Mouse (Mus musculus): ENCODE data around the gene Slc4a1. TPM values are rescaled to one million over a fixed set of nuclear protein-coding genes. Genes with fewer than 3 reads are reported as not detected.
"Not testable (repeated sequence)": the region's sequence is repeated elsewhere in the genome, so short reads cannot be mapped to it uniquely, and the experiment has no call there.

Slc4a1 gene
- polyA plus RNA-seq (2015; fragmentation: Nextera tagmentation; extraction: Ambion mirVana): 20.2 and 31.9 TPM in 2 replicates

GRCm38 (mm10) chr11:102366103-102366502, at the start of gene Slc4a1:
Slc4a1 (minus strand) TSS chr11:102366203.
- H3K27ac ChIP-seq; H3K4me1 ChIP-seq (replicated peaks); H3K36me3 ChIP-seq; H3K4me2 ChIP-seq; H3K9ac ChIP-seq; H3K9me3 ChIP-seq (replicated peaks); H3K4me3 ChIP-seq; ATAC-seq (replicated peaks; ENCODE audit: insufficient number of reproducible peaks, insufficient read depth, low FRiP score, low read depth): not testable (repeated sequence)
- peaks cover 14% of the 10 kb centered on the region for H3K27me3 ChIP-seq
- WGBS: 79% methylated on average over 8 of the region's 8 CpGs

GRCm38 (mm10) chr11:102415034-102415802, 49.2 kb upstream of the Slc4a1 start:
- Histone ChIP-seq H3K4me2 (no peak overlapping the region), H3K9me3 (replicated peaks) (no peaks in the 10 kb centered on the region), H3K27ac (no peak overlapping the region), H3K4me1 (replicated peaks) (peaks cover 6% of the 10 kb centered on the region; the same call in 1 of the 2 replicates), H3K9ac (no peak overlapping the region), H3K4me3 (no peak overlapping the region), H3K27me3 (no peaks in the 10 kb centered on the region), H3K36me3 (no peaks in the 10 kb centered on the region)
- no peak for ATAC-seq (replicated peaks; ENCODE audit: insufficient number of reproducible peaks, insufficient read depth, low FRiP score, low read depth)
- 64% methylated on average over 10 of the region's 10 CpGs for WGBS

GRCm38 (mm10) chr11:102413059-102413458, 47.1 kb upstream of the Slc4a1 start:
- no peak overlapping the region for H3K4me2 ChIP-seq
- H3K9me3 ChIP-seq (replicated peaks): no peaks in the 10 kb centered on the region
- 67% methylated on average over 8 of the region's 8 CpGs for WGBS
- H3K27me3 ChIP-seq: no peaks in the 10 kb centered on the region
- no peak overlapping the region for H3K27ac ChIP-seq
- no peak for ATAC-seq (replicated peaks; ENCODE audit: insufficient number of reproducible peaks, insufficient read depth, low FRiP score, low read depth)
- no peaks in the 10 kb centered on the region for H3K36me3 ChIP-seq
- H3K4me3 ChIP-seq: no peak overlapping the region
- H3K9ac ChIP-seq: no peak overlapping the region
- peaks cover 8% of the 10 kb centered on the region; the same call in 1 of the 2 replicates for H3K4me1 ChIP-seq (replicated peaks)

DNA sequence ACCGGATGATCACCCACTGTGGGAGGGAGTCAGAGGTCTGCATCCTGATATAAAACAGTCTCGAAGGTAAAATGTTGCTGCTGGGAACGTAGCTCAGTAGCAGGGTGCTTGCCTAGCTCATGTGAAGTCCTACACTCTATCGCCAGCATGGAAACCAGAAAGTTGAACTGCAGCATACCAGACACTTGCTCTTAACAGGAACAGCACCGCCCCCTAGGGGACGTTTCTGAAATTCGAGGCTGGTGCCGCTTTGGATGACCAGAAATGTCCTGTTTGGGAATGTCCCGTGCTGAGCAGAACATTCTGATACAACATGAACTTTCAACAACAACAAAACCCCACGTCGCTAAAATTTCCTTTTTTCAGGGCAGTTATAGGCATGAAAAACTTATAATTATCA, 45.7 kb upstream of the Slc4a1 start:
- Histone ChIP-seq H3K9ac (no peak overlapping the region), H3K27ac (no peak overlapping the region)
- ATAC-seq (replicated peaks; ENCODE audit: insufficient number of reproducible peaks, insufficient read depth, low FRiP score, low read depth): no peak

DNA sequence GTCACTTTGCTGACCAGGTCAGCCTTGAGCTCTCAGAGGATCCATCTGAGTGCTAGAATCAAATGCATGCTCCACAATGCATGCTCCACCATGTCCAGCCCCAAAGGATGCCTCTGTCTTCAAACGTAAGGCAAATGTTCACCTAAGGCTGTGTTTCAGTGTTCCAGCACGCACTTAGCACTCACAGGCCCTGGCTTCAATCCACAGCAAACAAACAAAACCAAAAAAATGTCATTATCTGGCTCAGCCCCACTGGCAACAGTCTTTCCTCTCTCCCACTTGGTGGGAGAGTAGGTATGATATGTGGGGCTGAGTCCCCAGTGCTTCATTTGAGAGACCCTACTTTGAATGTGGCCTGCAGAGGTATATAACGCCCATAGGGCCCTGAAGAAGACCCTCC, 45.1 kb upstream of the Slc4a1 start:
- ATAC-seq (replicated peaks; ENCODE audit: insufficient number of reproducible peaks, insufficient read depth, low FRiP score, low read depth): no peak
- no peak overlapping the region for H3K4me2 ChIP-seq
- H3K27me3 ChIP-seq: no peaks in the 10 kb centered on the region
- H3K27ac ChIP-seq: no peak overlapping the region
- no peak overlapping the region for H3K4me3 ChIP-seq
- H3K9me3 ChIP-seq (replicated peaks): no peaks in the 10 kb centered on the region
- H3K36me3 ChIP-seq: no peaks in the 10 kb centered on the region
- no peak overlapping the region for H3K9ac ChIP-seq
- WGBS: 63% methylated on average over 3 of the region's 3 CpGs
- H3K4me1 ChIP-seq (replicated peaks): peaks cover 16% of the 10 kb centered on the region

More for the DNA sequence above, 45.7 kb upstream of the Slc4a1 start:
- Histone ChIP-seq H3K9me3 (replicated peaks) (no peaks in the 10 kb centered on the region), H3K36me3 (no peaks in the 10 kb centered on the region), H3K4me3 (no peak overlapping the region), H3K27me3 (no peaks in the 10 kb centered on the region), H3K4me2 (no peak overlapping the region), H3K4me1 (replicated peaks) (peaks cover 9% of the 10 kb centered on the region)
- WGBS: 7% methylated on average over 11 of the region's 11 CpGs

GRCm38 (mm10) chr11:102410345-102410744, 44.3 kb upstream of the Slc4a1 start:
- not testable (repeated sequence) for H3K27me3 ChIP-seq; ATAC-seq (replicated peaks; ENCODE audit: insufficient number of reproducible peaks, insufficient read depth, low FRiP score, low read depth); H3K9me3 ChIP-seq (replicated peaks); H3K9ac ChIP-seq; H3K27ac ChIP-seq; H3K4me2 ChIP-seq; H3K4me3 ChIP-seq; H3K36me3 ChIP-seq
- H3K4me1 ChIP-seq (replicated peaks): peaks cover 23% of the 10 kb centered on the region
- 90% methylated on average over 3 of the region's 3 CpGs for WGBS

GRCm38 (mm10) chr11:102409795-102410330, 43.9 kb upstream of the Slc4a1 start:
- 72% methylated on average over 3 of the region's 3 CpGs for WGBS
- H3K27me3 ChIP-seq: no peaks in the 10 kb centered on the region
- peaks cover 28% of the 10 kb centered on the region for H3K4me1 ChIP-seq (replicated peaks)
- H3K9ac ChIP-seq: no peak overlapping the region
- 0 out of 2 replicates have a peak, but pooled peaks cover 3% of the 10 kb centered on the region for H3K36me3 ChIP-seq
- no peak overlapping the region for H3K27ac ChIP-seq
- no peak overlapping the region for H3K4me3 ChIP-seq
- H3K4me2 ChIP-seq: no peak overlapping the region
- ATAC-seq (replicated peaks; ENCODE audit: insufficient number of reproducible peaks, insufficient read depth, low FRiP score, low read depth): no peak
- H3K9me3 ChIP-seq (replicated peaks): no peaks in the 10 kb centered on the region

- peak overlapping the region; percentile 50 for H3K9ac ChIP-seq
- H3K4me2 ChIP-seq: peak overlapping the region; percentile 86
- H3K27ac ChIP-seq: peak overlapping the region; percentile 94
- ATAC-seq (replicated peaks; ENCODE audit: insufficient number of reproducible peaks, insufficient read depth, low FRiP score, low read depth): no peak
- H3K36me3 ChIP-seq: peaks cover 10% of the 10 kb centered on the region
- H3K4me3 ChIP-seq: peak overlapping the region; percentile 90
- no peaks in the 10 kb centered on the region for H3K27me3 ChIP-seq
- H3K4me1 ChIP-seq (replicated peaks): peaks cover 31% of the 10 kb centered on the region
- 36% methylated on average over 14 of the region's 15 CpGs for WGBS
- no peaks in the 10 kb centered on the region for H3K9me3 ChIP-seq (replicated peaks)
Measured at GRCm38 (mm10) chr11:102408888-102409794, 43.1 kb upstream of the Slc4a1 start.

DNA sequence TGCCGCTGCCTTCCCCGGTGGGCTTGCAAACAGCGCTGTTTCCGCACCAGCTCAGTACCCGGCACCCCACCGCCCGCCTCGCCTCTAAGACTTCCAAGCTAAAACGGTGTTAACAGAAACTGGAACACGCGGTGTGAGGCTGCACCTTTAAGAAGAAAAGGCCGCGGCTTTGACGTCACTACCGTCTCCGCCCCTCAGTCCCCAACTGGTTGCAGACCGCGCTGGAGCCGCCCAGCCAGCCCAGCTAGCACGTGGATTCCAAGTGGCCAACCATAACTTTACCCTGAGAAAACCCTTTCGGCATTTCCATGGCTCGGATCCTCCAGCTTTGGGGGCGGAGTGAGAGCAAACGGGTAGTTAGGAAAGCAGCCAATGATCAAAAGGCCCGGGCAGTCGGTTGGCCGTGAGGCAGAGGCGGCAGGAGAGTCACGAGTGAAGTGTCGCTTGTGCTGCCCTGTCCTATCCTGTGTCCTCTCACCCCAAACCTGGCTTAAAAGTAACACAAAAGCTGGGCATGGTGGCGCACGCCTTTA, 42.4 kb upstream of the Slc4a1 start:
- peaks cover 17% of the 10 kb centered on the region for H3K36me3 ChIP-seq
- H3K9me3 ChIP-seq (replicated peaks): no peaks in the 10 kb centered on the region
- peak overlapping the region; percentile 90 for H3K9ac ChIP-seq
- H3K4me2 ChIP-seq: peak overlapping the region; percentile 86
- H3K4me1 ChIP-seq (replicated peaks): peaks cover 31% of the 10 kb centered on the region
- H3K4me3 ChIP-seq: peak overlapping the region; percentile 90
- ATAC-seq (replicated peaks; ENCODE audit: insufficient number of reproducible peaks, insufficient read depth, low FRiP score, low read depth): peak; percentile 91
- no peaks in the 10 kb centered on the region for H3K27me3 ChIP-seq
- H3K27ac ChIP-seq: peak overlapping the region; percentile 99
- WGBS: 0% methylated on average over 32 of the region's 32 CpGs

DNA sequence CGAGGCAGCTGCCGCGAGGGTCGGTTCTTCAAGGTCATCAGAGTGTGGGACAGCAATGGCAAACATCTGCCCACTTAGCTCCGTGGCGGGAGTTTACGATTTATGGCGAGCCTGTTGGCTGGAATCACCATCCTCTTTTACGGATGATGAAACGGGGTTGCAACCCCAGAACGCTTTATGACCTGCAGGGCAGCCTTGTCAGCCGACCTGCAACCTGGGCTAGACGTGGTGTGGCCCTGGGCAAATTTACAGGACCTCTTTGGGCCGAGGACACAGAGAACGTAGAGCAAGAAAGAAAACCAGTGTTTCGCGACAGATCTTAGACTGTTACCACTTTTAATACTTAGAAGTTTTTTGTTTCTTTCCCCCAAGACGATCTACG, 41.8 kb upstream of the Slc4a1 start, which contains the start of gene Slc25a39:
Gene Slc25a39, minus strand, starts transcription at position 113 of the 382 bp plus-strand sequence.
- peak within 1 kb of the TSS; percentile 90 for H3K9ac ChIP-seq

More for the DNA sequence above, 41.8 kb upstream of the Slc4a1 start, which contains the start of gene Slc25a39:
- Histone ChIP-seq H3K4me2 (peak within 1 kb of the TSS; percentile 86), H3K27ac (peak within 1 kb of the TSS; percentile 99), H3K36me3 (peaks cover 23% of the 10 kb centered on the region), H3K9me3 (replicated peaks) (no peaks in the 10 kb centered on the region), H3K4me1 (replicated peaks) (peaks cover 31% of the 10 kb centered on the region), H3K27me3 (no peaks in the 10 kb centered on the region), H3K4me3 (peak within 1 kb of the TSS; percentile 90)
- under 1% methylated on average over 19 of the region's 19 CpGs for WGBS
- 0 out of 2 replicates have a peak, but pooled peaks have one; percentile 3 for ATAC-seq (replicated peaks; ENCODE audit: insufficient number of reproducible peaks, insufficient read depth, low FRiP score, low read depth)
